Mouse (Mus musculus) liver, postnatal 0 days (tissue): ENCODE measurements around the gene Ttc28. TPM values are rescaled to one million over a fixed set of nuclear protein-coding genes. Genes with fewer than 3 reads are reported as not detected.

Experiments used
- ATAC-seq: fragments of 200-750 bp; cut with Nextera tagmentation; 2 replicates; pipeline ENCODE4 v1.8.0; 2017; ENCODE audit warnings: mild to moderate bottlenecking, moderate library complexity
- DNase-seq: peaks from one replicate; pipeline ENCODE4 v3.0.0-alpha.2; 2016
- H3K27ac ChIP-seq: fragments of 300-500 bp; sonication (generic); 2 replicates; pipeline ENCODE4 v1.5.1; 2014; ENCODE audit warnings: antibody characterized with exemption, moderate library complexity, mild to moderate bottlenecking, low read depth
- H3K27me3 ChIP-seq: fragments of 300-500 bp; sonication (generic); 2 replicates; pipeline ENCODE4 v1.6.1; 2014; ENCODE audit warnings: low read length, control low read depth, mixed read lengths; ENCODE audit not compliant: insufficient read depth
- H3K36me3 ChIP-seq: fragments of 300-500 bp; sonication (generic); replicated peaks from 2 replicates; pipeline ENCODE4 v1.6.1; 2014; ENCODE audit warnings: mild to moderate bottlenecking, control low read depth, low read length, moderate library complexity, mixed read lengths; ENCODE audit not compliant: insufficient read depth
- H3K4me1 ChIP-seq: fragments of 300-500 bp; sonication (generic); 2 replicates; pipeline ENCODE4 v1.6.1; 2014; ENCODE audit warnings: antibody characterized with exemption, mild to moderate bottlenecking, control low read depth; ENCODE audit not compliant: insufficient read depth
- H3K4me2 ChIP-seq: fragments of 300-500 bp; sonication (generic); 2 replicates; pipeline ENCODE4 v1.6.1; 2014; ENCODE audit warnings: low read depth, mild to moderate bottlenecking, low read length, moderate library complexity, mixed read lengths
- H3K4me3 ChIP-seq: fragments of 300-500 bp; sonication (generic); 2 replicates; pipeline ENCODE4 v1.5.1; 2014; ENCODE audit warnings: low read depth, low read length
- H3K9ac ChIP-seq: fragments of 300-500 bp; sonication (generic); replicated peaks from 2 replicates; pipeline ENCODE4 v1.6.1; 2014; ENCODE audit warnings: mild to moderate bottlenecking, moderate library complexity
- H3K9me3 ChIP-seq: fragments of 300-500 bp; sonication (generic); 2 replicates; pipeline ENCODE4 v1.6.1; 2016; ENCODE audit warnings: mild to moderate bottlenecking, control low read depth, low read length, mixed read lengths
- CTCF ChIP-seq: sonication (generic); IDR thresholded peaks from 2 replicates; pipeline ENCODE4 v1.5.1; 2016; ENCODE audit warnings: antibody characterized with exemption, low read depth
- EP300 ChIP-seq: IDR thresholded peaks from 2 replicates; pipeline ENCODE4 v1.6.1; 2016; ENCODE audit warnings: antibody characterized with exemption, low read depth, mild to moderate bottlenecking
- WGBS: fragments of 180-500 bp; shearing (Covaris S2); extraction: QIAGEN DNeasy Blood & Tissue Kit; methylation state at CpG from one replicate; pipeline ENCODE4 v1.1.7; 2014; ENCODE audit not compliant: insufficient replicate concordance; 5-methylcytosine and 5-hydroxymethylcytosine counted together
- polyA plus RNA-seq: library from polyadenylated mRNA; unstranded; fragments of >200 nt; fragmentation: Nextera tagmentation; extraction: Ambion mirVana; gene quantifications from 2 replicates; pipeline ENCODE4 v1.2.1, GENCODE M21; 2015

The Ttc28 gene
- polyA plus RNA-seq, 1 experiment from 2014 or later, result 0.73 TPM

GRCm38 (mm10) chr5:110923336-110923735 is 43.7 kb downstream of the Ttc28 start:
- no peaks in the 10 kb centered on the region for H3K9me3 ChIP-seq
- no peaks in the 10 kb centered on the region for H3K36me3 ChIP-seq
- no peaks in the 10 kb centered on the region for H3K4me1 ChIP-seq
- H3K27me3 ChIP-seq, result no peaks in the 10 kb centered on the region
- DNase-seq, result no peak
- H3K4me2 ChIP-seq, result no peak overlapping the region
- WGBS, result 35% methylated on average over 1 of the region's 1 CpGs
- no peak overlapping the region for H3K4me3 ChIP-seq
- H3K27ac ChIP-seq, result no peak overlapping the region
- TF ChIP-seq CTCF, result peak; percentile 64
- TF ChIP-seq EP300, result no peak
- ATAC-seq, result peak; percentile 47; the same call in 1 of the 2 replicates
- no peak overlapping the region for H3K9ac ChIP-seq

GRCm38 (mm10) chr5:110924636-110925035 is 45.0 kb downstream of the Ttc28 start:
- Histone ChIP-seq H3K27me3 (no peaks in the 10 kb centered on the region), H3K4me1 (no peaks in the 10 kb centered on the region), H3K27ac (no peak overlapping the region), H3K36me3 (no peaks in the 10 kb centered on the region), H3K4me2 (no peak overlapping the region), H3K9me3 (no peaks in the 10 kb centered on the region), H3K4me3 (no peak overlapping the region), H3K9ac (no peak overlapping the region)
- DNase-seq, result no peak
- TF ChIP-seq CTCF (peak; percentile 30), EP300 (no peak)
- WGBS, result 83% methylated on average over 3 of the region's 3 CpGs
- no peak for ATAC-seq

- ATAC-seq (no peak), DNase-seq (no peak)
- H3K27ac ChIP-seq, result no peak overlapping the region
- no peak overlapping the region for H3K9ac ChIP-seq
- no peak overlapping the region for H3K4me3 ChIP-seq
- no peaks in the 10 kb centered on the region for H3K9me3 ChIP-seq
- TF ChIP-seq EP300 (no peak), CTCF (no peak)
- H3K27me3 ChIP-seq, result no peaks in the 10 kb centered on the region
- H3K4me1 ChIP-seq, result no peaks in the 10 kb centered on the region
- no peak overlapping the region for H3K4me2 ChIP-seq
- H3K36me3 ChIP-seq, result no peaks in the 10 kb centered on the region
- 80% methylated on average over 5 of the region's 5 CpGs for WGBS
Observed at GRCm38 (mm10) chr5:110925804-110926203, 46.2 kb downstream of the Ttc28 start.

- Histone ChIP-seq H3K27ac (no peak overlapping the region), H3K9ac (no peak overlapping the region), H3K4me2 (no peak overlapping the region), H3K4me3 (no peak overlapping the region), H3K36me3 (no peaks in the 10 kb centered on the region), H3K27me3 (no peaks in the 10 kb centered on the region), H3K4me1 (no peaks in the 10 kb centered on the region), H3K9me3 (no peaks in the 10 kb centered on the region)
- no peak for TF ChIP-seq CTCF
- no peak for TF ChIP-seq EP300
- WGBS, result 59% methylated on average over 3 of the region's 3 CpGs
- DNase-seq (no peak), ATAC-seq (no peak)
Observed at GRCm38 (mm10) chr5:110928289-110928688, 48.7 kb downstream of the Ttc28 start.

- Histone ChIP-seq H3K27me3 (no peaks in the 10 kb centered on the region), H3K4me2 (no peak overlapping the region), H3K4me3 (no peak overlapping the region), H3K4me1 (no peaks in the 10 kb centered on the region), H3K9me3 (no peaks in the 10 kb centered on the region), H3K36me3 (no peaks in the 10 kb centered on the region), H3K27ac (no peak overlapping the region), H3K9ac (no peak overlapping the region)
- WGBS, result 93% methylated on average over 4 of the region's 4 CpGs
- ATAC-seq, result no peak
- DNase-seq, result no peak
- TF ChIP-seq CTCF (no peak), EP300 (no peak)
Observed at GRCm38 (mm10) chr5:110929306-110929705, 49.7 kb downstream of the Ttc28 start.

- Histone ChIP-seq H3K9ac (no peak overlapping the region), H3K4me3 (no peak overlapping the region), H3K4me1 (no peaks in the 10 kb centered on the region), H3K27me3 (no peaks in the 10 kb centered on the region), H3K27ac (no peak overlapping the region), H3K9me3 (no peaks in the 10 kb centered on the region), H3K4me2 (no peak overlapping the region), H3K36me3 (no peaks in the 10 kb centered on the region)
- 61% methylated on average over 5 of the region's 5 CpGs for WGBS
- ATAC-seq (peak; percentile 78), DNase-seq (peak; percentile 25)
- no peak for TF ChIP-seq EP300
- peak; percentile 32; the same call in 1 of the 2 replicates for TF ChIP-seq CTCF
Observed at GRCm38 (mm10) chr5:110936606-110937005, 57.0 kb downstream of the Ttc28 start.

- no peaks in the 10 kb centered on the region for H3K4me1 ChIP-seq
- H3K9me3 ChIP-seq, result no peaks in the 10 kb centered on the region
- no peak overlapping the region for H3K27ac ChIP-seq
- WGBS, result 89% methylated on average over 8 of the region's 8 CpGs
- H3K9ac ChIP-seq, result no peak overlapping the region
- no peak overlapping the region for H3K4me2 ChIP-seq
- ATAC-seq (no peak), DNase-seq (no peak)
- H3K27me3 ChIP-seq, result no peaks in the 10 kb centered on the region
- no peaks in the 10 kb centered on the region for H3K36me3 ChIP-seq
- TF ChIP-seq EP300 (no peak), CTCF (no peak)
- no peak overlapping the region for H3K4me3 ChIP-seq
Observed at GRCm38 (mm10) chr5:110944326-110944725, 64.7 kb downstream of the Ttc28 start.
